Mouse (Mus musculus) MN1 (cell line): Measurements from ENCODE around the gene Bach1.
A peak's percentile ranks its signal among the peaks of the same experiment; 100 is the strongest.
"Not testable (repeated sequence)": the region's sequence is repeated elsewhere in the genome, so short reads cannot be mapped to it uniquely, and the experiment has no call there.

Source experiments
- DNase-seq: peaks from one replicate; pipeline ENCODE4 v3.0.0-alpha.2; 2016; ENCODE audit warnings: low spot score

Gene Bach1

GRCm38 (mm10) chr16:87680912-87681634, 17.7 kb upstream of the Bach1 start:
- no peak for DNase-seq

DNA sequence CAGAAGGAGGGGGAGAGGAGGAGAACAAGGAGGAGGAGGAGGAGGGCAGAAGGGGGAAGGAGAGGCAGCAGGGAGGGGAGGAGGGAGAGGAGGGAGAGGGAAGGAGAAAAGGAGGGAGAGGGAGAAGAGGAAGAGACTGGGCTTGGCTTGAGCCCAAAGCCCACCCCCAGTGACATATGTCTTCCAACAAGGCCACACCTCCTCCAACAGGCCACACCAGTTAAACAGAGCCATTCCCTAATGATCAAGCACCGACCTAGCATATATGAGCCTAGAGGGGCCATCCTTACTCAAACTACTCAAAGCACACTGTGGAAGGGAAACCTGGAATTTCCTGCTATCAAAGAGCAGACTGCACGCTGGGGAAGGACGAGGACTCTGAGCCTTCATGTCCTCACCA, 16.9 kb upstream of the Bach1 start:
- DNase-seq = no peak

DNA sequence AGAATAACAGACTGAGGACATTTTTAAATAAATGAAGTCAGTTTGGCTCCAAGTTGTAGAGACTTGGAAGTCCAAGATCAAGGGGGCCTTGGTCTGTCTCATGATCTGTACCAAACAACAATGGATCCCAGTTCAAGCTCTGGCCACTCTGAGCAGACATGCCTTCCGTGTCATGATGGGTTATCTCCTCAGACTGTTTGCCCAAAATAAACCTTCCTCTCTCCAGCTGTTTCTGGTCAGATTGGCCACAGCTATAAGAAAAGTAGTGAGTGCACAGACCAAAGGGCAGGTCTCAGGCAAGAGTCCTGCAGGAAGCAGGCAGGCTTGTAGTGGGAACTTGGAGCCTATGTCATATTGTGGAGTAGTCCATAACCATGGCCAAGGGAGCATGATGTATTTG, 12.3 kb upstream of the Bach1 start:
- DNase-seq = no peak

DNA sequence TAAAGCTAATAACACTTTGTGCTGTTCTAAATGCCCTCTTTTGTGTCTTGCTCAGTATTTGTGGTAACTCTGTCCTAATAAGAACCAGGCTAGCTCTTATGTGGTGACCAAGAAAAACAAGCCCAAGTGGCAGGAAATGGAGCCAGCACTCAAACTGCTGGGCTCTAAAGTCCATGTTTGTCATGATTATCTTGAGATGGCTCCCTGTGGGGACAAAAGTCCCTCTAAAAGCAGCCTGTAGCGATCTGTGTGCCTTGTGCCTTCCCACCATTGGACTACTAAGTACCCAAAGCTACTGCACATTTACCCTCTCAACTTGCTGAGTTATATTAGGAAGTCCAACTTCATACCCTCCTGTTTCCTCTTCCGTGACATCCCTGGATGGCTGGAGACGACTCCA, 11.4 kb upstream of the Bach1 start:
- DNase-seq = no peak

- DNase-seq = not testable (repeated sequence)
Measured at GRCm38 (mm10) chr16:87688328-87688727, 10.4 kb upstream of the Bach1 start.

DNA sequence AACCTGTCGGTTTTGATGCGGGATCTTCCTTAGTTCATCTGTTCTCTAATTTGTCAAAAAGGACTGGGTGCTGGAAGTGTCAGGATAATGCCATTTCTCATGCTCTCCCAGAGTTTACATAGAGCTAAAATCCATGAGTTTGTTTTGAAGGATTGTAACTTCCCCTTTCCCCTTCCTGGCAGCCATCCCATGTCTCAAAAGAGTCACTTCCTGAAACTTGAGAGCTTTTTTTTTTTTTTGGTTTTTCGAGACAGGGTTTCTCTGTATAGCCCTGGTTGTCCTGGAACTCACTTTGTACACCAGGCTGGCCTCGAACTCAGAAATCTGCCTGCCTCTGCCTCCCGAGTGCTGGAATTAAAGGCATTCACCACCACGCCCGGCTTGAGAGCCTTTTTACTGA, 9.9 kb upstream of the Bach1 start:
- DNase-seq = not testable (repeated sequence)

DNA sequence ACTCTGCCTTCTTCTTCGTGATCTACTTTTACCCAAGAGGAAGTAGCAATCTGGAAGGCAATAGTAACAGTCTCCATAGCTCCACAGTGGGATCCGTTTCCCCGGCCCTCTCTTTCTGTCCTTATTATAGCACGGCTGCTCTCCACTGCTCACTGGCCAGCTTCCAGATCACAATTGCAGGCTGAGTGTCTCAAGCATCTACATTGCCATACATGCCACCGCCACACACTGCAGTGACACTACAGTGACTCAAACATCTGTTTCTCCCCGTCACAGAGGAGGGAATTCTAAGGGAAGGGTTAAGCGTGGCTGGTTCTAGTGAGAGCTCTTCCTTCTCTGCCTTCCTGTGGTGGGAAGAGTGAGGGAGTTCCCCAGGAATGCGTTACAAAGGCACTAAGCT, 9.5 kb upstream of the Bach1 start:
- no peak for DNase-seq

GRCm38 (mm10) chr16:87690506-87690905, 8.2 kb upstream of the Bach1 start:
- DNase-seq = no peak

DNA sequence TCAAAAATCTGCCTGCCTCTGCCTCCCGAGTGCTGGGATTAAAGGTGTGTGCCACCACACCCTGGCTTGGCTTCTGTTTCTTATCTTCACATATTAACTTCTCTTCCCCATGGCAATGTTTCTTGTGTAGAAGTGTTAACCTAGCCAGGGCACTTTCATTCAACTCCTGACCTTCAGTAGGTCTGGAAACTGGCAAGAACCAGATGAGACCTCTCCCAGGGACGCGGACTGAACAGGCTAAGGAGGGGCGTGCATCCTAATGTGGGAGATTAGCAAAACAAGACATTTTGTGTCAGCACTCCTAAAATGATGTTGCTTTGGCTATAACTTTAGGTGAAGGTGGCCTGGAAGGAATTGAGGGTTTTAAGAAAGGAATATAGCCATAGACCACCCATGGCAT, 7.6 kb upstream of the Bach1 start:
- DNase-seq = no peak

DNA sequence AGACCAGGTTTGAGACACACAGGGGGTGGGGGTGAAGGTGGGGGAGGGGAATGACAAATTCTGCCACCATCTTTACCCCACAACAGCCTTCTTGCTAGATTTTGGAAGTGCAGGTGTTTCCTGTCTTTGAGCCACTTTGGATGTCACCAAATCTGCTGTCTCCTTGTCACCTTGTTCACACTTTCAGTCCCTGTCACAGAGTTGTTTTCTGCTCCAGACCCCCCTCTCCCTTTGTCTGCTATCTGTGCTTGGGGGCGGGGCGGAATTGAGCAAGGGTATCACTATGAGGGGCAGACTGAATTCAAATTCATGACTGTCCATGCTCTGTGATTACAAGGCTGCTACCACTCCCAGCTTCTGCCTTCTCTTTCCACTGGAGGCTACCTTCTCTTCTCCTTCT, 6.2 kb upstream of the Bach1 start:
- DNase-seq = no peak

GRCm38 (mm10) chr16:87697707-87698365, 909 bp upstream of the Bach1 start:
- DNase-seq = no peak

GRCm38 (mm10) chr16:87699306-87699692, 554 bp downstream of the Bach1 start:
- DNase-seq = peak; percentile 57

DNA sequence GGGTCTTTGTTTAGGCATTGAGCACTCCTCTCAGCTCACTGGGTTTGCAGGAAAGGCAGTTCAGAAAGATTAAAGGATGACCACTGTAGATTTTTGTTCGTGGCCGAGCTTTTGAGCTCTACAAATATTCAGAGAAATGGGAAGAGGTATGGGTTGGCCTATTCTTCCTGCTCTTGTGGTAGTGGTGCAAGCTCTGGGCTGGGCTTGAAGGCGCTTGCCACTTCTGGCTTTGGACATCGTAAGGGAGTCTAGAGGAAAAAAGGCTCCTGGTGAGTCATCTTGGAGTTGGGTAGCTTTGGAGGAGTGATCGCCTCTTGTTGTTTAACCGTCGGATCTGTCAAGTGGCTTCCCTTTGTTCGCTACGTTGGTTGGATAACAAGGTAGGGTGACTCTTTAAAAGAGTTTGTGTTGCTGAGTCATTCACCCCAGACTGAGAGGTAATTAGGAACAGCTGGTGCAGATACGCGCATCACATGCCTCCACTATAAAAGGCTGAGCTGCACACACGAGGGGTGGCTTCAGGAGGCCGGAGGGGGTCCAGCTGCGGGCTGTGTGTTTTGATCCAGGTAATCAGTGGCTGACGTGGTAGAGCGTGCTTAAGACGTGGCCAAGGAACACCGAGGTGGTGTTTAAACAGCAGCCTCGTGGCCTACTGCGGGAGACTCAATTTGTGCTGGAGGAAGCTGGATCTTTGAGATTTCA, 1.1 kb downstream of the Bach1 start:
- peak; percentile 65 for DNase-seq

- DNase-seq = no peak
Measured at GRCm38 (mm10) chr16:87700395-87700765, 1.6 kb downstream of the Bach1 start.

DNA sequence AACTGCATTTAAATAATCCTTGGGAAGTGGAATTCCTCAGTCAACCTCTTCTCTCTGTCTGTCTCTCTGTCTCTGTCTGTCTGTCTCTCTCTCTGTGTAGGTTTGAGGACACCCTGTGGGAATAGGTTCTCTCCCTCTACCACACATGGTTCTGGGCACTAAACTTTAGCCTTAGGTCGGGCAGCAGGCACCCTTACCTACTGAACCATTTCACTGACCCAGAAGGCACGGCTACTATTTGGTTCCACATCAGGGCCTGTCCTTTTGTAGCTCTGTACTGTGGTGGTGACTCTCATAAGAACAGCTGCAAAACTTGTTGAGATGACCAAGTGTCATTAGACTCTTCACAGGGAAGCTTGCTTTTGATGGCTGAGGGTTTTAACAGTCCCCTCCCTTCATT, 3.1 kb downstream of the Bach1 start:
- DNase-seq = no peak

DNA sequence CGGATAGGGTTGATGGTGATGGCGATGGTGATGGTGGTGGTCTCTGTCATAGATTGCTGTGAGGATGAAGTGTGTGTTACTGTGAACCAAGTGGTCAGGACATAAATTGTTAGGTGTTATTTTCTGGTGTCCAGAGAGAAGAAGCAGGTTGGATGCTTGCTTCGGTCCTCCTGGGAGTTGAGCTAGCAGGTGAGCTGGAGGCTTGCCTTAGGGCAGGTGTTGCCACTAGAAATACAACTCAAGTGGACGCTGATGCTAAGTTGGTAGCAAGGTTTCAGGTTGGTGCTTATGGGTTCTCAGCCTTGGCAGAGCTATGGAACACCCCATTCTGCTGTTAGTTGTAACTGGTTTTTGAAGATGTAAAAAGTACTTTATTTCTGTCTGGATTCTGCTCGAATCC, 4.1 kb downstream of the Bach1 start:
- DNase-seq = no peak

GRCm38 (mm10) chr16:87704225-87704624, 5.5 kb downstream of the Bach1 start:
- DNase-seq = no peak

GRCm38 (mm10) chr16:87705892-87706589, 7.3 kb downstream of the Bach1 start:
- DNase-seq = no peak

DNA sequence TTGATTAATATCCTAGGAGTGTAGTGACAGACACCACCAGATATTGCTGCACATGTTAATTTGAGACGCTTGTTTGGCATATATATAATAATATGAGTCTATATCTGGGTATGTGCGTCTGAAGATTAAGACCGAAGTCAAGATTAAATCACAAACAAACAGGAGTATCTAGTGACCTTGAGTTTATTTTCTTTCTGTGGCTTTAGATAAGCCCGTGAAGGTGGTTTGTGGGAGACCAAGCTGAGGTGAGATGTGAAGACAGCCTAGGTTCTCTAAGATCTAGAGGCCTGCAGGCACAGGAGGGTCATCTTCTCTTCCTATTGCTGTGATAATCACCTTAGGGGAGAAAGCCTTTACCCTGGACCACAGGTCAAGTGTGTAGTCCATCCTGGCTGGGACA, 8.6 kb downstream of the Bach1 start:
- DNase-seq = no peak

DNA sequence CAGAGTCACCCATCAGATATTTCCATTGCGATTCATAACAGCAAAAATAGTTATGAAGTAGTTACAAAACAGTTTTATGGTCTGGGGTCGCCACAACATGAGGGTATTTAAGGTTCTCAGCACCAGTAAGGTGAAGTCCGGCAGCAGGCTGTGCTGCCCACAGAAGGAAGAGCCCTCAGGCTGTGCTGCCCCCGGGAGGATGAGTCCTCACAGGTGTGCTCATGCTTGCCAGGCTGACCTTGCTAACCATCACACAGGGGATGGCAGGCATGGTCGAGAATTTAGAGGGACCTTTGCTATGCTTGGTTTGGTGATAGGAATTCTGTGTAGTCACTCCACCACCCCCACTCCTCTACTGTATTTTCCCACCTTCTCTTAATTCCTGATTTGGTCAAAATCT, 9.8 kb downstream of the Bach1 start:
- DNase-seq = no peak

- DNase-seq = no peak
Measured at GRCm38 (mm10) chr16:87709144-87709543, 10.4 kb downstream of the Bach1 start.

GRCm38 (mm10) chr16:87709971-87710370, 11.2 kb downstream of the Bach1 start:
- no peak for DNase-seq

- DNase-seq = no peak
Measured at GRCm38 (mm10) chr16:87711961-87712360, 13.2 kb downstream of the Bach1 start.
